Mouse (Mus musculus) embryo, embryonic 10 days (tissue): ENCODE measurements at regions not wholly inside any gene's neighbourhood (a gene's known extent, or its start where the extent isn't known, plus 50 kb on each side); places are given as distances from the start of the nearest gene placed in this dataset.
A peak's percentile ranks its signal among the peaks of the same experiment; 100 is the strongest.

Experiments
- DNase-seq: peaks from one replicate; pipeline ENCODE4 v3.0.0-alpha.2; 2015; ENCODE audit warnings: low spot score

DNA sequence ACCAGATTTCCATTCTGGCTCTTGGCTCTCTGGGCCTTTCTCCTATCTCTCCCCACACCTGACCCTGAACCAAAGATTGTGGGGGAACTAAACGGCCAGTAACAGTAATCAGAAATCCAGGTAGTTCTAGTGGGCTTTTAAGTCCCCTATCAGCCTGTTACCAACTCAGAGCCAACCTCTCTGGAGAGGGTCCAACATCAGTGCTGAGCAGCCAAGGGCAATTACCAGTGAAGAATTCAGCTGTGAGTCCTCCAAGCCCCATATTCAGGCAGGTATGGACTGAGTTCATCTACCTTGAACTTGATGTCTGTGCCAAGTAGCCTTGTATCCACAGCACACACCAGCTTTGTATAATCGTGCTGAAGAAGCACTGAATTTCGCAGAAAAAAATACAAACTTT, 1636.7 kb downstream of the Efnb2 start:
- no peak for DNase-seq

DNA sequence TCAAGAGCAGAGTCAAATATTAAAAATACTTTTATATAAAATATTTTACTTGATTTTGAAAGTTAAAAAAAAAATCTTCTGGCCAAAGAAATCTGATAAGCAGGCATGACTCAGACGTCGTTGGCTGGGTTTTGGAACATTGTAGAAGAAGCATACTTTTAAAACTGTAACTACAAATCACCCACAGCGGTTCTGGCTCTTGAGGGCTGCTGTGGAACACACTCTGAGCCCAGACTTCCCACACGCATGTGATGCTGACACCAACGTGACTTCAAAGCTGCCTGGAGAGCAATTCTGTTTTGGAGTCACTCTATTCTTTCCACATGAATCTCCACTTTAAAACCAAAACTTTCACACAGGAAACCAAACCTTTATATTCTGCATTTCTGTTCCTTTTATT, 1649.2 kb downstream of the Efnb2 start:
- DNase-seq = no peak

DNA sequence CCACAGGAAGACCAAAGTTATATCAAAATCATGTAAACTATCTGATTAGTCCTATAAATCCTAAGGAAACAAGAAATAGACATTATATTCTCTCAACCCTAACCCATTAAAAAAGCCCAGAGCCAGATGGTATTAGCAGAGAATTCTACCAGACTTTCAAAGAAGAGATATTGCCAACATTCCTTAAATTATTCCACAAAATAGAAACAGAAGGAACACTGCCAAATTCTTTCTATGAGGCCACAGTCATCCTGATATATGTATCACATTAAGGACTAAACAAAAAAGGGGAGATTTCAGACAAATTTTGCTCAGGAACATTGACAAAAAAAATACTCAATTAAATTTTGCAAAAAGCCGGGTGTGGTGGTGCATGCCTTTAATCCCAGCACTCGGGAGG, 1669.5 kb downstream of the Efnb2 start:
- no peak for DNase-seq

DNA sequence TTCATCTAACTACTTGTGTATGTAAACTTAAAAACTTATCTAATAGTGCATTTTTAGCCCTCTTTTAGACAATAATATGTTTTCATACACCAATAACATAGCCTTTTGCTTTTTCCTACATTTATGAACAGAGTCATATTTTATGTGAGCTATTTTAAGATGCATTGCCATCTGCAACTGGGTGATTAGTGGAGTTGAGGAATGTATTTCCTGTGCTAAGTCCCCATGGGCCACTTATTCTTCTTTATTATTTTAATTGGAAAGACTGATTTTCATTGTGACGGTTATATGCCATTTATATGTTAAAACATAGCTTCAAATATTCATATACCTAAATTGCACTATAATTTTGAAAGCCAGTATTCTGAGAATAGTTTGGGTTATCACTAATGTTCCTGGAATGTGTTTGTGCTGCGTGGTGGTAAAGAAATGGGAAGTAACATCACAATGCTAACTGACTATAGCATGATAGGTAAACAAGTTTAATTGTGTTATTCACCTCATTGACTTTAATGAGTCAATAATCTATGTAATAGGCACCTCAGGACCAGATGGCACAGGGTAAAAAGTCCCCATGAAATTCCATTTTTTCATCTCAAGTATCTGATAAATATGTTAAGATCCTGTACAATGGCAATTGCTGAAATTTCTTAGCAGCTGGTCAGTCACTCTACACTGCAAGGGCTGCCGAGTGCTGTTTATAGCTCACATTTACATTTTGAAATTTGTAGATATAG, 1671.5 kb downstream of the Efnb2 start:
- DNase-seq = no peak

DNA sequence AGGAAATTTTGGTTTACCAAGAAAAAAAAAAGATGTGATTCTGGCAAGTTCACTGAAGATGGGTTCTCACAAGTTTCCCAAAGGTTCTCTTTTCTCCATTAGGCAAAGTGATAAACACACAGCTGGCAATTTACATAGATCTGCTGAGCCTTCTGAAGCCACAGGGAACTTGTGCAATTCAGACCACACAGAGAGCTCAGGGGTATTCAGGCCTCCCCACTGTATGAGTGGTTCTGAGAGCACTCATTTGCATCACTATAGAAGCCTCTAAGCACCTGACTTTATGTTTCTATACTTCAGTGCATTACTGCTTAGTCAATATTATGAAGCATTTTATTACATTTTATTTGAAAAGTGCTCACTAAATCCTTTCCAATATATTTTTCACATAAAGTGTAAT, 1687.1 kb downstream of the Efnb2 start:
- no peak for DNase-seq

DNA sequence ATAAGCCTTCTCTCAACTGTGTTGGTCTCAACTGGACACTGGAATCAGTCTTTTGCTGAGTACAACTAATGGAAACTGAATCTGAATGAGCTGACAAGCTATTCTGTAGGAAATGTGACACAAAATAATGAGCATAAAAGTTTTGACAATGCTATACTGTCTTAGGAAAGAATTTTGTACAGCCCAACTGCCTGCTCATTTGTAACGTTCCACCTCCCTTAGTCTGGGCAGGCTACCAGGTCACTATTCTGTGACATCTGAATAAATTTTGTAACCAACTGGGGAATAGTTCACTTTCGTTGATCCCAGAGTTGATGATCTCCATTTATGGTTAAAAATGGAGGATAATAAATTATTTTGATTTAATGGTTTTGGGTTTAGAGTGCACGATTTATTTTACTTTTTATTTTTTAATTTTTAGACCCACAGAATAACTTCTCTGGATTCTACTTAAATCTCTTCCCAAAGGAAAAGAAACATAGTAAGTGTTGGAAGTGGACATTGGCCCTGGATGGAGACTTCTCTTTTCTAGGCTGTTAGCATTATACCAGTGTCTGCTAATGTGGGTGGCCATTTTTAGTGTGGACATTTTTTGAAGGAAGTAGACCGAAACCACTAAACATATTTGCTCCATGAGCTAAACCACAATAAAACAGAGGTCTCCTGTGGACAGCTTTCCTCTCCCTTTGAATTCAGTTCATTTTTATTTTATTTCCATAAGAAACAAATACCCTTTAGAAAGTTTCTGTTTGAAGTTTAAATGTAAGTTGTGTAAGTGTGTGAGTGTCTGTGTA, 1697.8 kb downstream of the Efnb2 start:
- DNase-seq = no peak

DNA sequence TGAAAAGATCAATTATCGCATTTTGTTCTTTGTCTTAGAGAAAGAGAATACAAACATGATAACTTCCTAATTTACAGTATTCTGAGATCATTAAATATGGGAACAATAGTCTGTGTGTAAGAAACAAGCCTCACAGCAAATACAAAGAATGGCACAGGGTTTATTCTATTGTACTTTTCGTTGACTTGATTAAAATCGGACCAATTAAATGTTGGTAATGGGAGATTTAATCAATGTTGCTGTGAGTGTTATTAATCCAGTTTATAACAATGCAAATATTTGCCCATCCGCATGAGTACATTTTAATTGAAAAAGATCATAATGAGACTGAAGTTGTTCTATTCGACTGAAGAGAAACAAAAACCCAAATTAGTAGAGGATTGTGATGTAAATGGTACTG, 1703.0 kb downstream of the Efnb2 start:
- no peak for DNase-seq

DNA sequence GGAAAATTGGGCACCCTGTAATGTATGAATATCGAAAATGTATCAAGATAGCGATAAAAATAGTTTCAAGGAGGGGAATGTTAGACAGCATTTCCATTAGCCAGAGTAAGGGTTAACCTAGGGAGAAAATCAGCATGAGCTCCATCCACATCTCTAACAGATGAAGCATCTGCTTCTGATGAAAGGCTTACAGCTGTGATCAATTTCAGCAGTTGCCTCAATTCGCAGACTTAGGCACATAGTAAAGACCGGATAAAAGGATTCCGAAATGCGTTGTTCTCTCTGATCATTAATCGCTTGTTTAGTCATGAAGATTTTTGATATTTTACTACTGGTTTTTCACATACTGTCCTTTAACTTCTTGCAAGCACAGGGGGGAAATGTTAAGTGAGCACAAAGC, 1706.8 kb downstream of the Efnb2 start:
- peak; percentile 56 for DNase-seq

DNA sequence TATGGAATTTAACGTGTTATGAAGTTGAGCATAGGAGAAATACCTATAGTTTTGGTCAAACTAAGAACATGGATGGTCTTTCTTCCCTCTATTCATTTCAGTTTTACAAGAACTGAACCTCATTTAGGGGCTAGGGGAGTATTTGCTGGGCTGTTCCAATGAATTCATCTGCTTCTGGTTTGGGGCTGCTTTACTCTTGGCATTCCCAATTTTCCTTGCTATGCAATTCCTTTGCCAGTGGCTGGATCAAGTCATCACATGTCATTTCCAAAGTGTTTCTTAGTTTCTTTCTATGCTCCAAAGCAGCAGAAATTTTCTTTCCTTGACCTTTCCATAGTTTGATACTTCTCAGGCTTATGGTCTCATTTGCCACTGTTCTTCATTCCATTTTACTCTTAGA, 1738.6 kb downstream of the Efnb2 start:
- no peak for DNase-seq

DNA sequence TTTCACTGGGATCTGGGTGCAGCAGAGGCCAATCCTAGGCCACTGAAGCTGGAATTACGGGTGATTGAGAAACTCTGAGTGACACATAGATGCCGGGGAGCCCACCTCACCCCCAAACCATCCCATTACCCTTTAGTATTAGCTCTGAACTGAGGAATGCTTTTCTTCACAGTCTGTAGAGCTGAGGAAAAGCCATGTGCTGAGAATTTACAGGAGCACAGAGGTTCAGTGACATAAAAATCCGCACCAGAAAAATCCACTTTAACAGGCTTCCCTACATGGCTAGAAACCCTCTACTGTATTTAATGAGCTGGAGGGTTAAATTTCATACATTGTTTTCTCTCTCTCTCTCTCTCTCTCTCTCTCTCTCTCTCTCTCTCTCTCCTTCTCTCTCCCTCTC, 1753.4 kb downstream of the Efnb2 start:
- DNase-seq = no peak

DNA sequence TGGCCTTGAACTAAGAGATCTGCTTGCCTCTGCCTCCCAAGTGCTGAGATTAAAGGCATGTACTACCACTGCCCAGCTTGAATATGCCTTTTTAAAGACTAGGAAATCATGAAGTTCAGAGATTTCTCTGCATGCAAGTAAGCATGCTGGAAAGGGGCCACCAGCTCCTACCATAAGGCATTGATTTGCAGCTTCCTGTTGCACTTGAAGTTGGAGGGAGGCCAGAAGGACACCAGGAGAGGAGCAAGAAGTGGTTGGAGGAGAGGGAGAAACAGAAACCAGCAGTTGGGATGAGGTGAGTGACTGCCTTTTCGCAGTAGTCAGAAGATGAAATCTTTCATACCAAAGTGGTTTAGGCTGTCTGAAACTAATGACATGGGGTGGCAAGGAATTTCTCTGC, 1769.6 kb downstream of the Efnb2 start:
- no peak for DNase-seq

DNA sequence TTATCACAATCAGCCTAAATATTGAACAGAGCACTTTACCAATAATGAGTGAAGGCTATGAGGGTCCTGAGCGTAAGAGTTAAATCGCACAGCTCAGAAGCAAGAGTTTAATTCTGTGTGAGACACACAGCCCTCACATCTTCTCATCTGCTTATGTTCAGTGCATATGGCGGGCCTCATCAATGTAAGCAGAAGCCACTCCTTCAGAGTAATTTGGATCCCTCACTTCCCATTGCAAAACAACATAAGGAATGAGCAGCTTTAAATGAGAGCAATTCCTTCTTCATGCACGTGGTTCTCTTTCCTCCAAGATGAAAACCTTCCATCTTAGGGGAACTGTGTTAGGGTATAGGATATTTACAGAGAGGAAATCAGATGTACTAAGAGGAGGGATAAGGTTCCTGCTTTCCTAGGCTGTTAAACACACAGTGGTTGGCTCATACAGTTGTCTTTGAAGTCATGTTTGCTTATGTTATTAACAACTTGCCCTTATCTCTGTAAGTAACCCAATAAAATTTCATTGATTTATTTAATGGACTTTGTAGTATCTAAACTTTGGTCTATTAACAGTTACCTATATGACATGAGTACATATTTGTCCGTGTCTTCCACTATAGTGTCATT, 1774.2 kb downstream of the Efnb2 start:
- no peak for DNase-seq

DNA sequence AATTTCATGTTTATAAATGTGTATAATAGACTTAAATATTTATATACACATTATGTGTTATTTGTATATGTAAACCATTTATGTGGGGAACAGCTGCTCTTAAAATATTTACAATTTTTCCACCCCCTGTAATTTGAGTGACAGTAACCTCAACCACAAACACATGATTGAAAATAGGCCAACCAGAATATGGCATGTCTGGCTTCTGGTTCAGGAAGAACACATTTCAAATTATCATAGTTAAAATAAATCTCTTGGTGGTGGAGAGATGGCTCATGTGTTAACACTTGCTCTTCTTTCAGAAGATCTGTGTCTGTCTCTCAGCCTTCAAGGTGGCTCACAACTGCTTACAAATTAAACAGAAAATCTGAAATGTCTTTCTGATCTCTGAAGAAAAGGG, 1776.2 kb downstream of the Efnb2 start:
- no peak for DNase-seq

DNA sequence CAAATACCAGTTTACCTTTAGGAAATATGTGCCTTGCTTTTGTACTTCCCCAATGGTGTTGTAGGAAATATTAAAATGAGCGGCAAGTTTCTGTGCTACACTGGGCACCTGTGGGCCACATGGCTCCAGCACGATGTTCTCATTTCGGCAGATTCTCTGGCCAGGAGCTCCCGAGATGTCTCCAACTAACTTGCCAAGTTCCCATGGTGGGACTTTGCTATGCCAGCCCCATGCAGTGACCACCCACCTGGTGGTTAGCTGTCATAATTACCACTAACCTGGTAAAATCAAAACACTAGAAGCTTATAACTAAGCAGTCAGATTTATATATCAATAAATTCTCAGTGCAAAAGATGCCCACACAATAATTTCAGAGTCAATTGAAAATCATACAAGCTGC, 1777.5 kb upstream of the Slc10a2 start:
- DNase-seq = no peak
